Mouse (Mus musculus) limb, embryonic 14.5 days (tissue): ENCODE data around the gene Tradd. TPM values are rescaled to one million over a fixed set of nuclear protein-coding genes. Genes with fewer than 3 reads are reported as not detected.
"Not testable (repeated sequence)": the region's sequence is repeated elsewhere in the genome, so short reads cannot be mapped to it uniquely, and the experiment has no call there.

Experiments used
- ATAC-seq: fragments of 200-750 bp; cut with Nextera tagmentation; 2 replicates; pipeline ENCODE4 v1.8.0; 2017; ENCODE audit warnings: low read depth, moderate number of reproducible peaks, moderate TSS enrichment; ENCODE audit not compliant: low FRiP score
- DNase-seq: peaks from one replicate; pipeline ENCODE4 v3.0.0-alpha.2; 2015; ENCODE audit warnings: low spot score
- H3K27ac ChIP-seq: fragments of 300-500 bp; sonication (generic); replicated peaks from 2 replicates; pipeline ENCODE4 v1.5.1; 2014; ENCODE audit warnings: low read depth, mild to moderate bottlenecking, low read length, moderate library complexity, mixed read lengths
- H3K27me3 ChIP-seq: fragments of 300-500 bp; sonication (generic); 2 replicates; pipeline ENCODE4 v1.6.1; 2014; ENCODE audit warnings: low read length, mixed read lengths; ENCODE audit not compliant: control insufficient read depth, insufficient read depth
- H3K36me3 ChIP-seq: fragments of 300-500 bp; sonication (generic); 2 replicates; pipeline ENCODE4 v1.6.1; 2014; ENCODE audit warnings: mild to moderate bottlenecking, low read length, moderate library complexity, mixed read lengths; ENCODE audit not compliant: control insufficient read depth, insufficient read depth
- H3K4me1 ChIP-seq: fragments of 300-500 bp; sonication (generic); 2 replicates; pipeline ENCODE4 v1.6.1; 2014; ENCODE audit warnings: antibody characterized with exemption, low read length, mixed read lengths; ENCODE audit not compliant: control insufficient read depth, insufficient read depth
- H3K4me2 ChIP-seq: fragments of 300-500 bp; sonication (generic); replicated peaks from 2 replicates; pipeline ENCODE4 v1.6.1; 2014; ENCODE audit warnings: low read depth, mild to moderate bottlenecking, low read length, moderate library complexity; ENCODE audit not compliant: severe bottlenecking
- H3K4me3 ChIP-seq: fragments of 300-500 bp; sonication (generic); replicated peaks from 2 replicates; pipeline ENCODE4 v1.5.1; 2014; ENCODE audit warnings: low read length
- H3K9ac ChIP-seq: fragments of 300-500 bp; sonication (generic); 2 replicates; pipeline ENCODE4 v1.6.1; 2014; ENCODE audit warnings: mild to moderate bottlenecking, low read depth, low read length, moderate library complexity; ENCODE audit not compliant: severe bottlenecking
- H3K9me3 ChIP-seq: fragments of 300-500 bp; sonication (generic); 2 replicates; pipeline ENCODE4 v1.6.1; 2016; ENCODE audit warnings: low read length; ENCODE audit not compliant: control insufficient read depth
- POLR2A ChIP-seq: fragments of 200-500 bp; IDR thresholded peaks from 2 replicates; pipeline ENCODE4 v1.8.0; 2012; ENCODE audit warnings: inconsistent platforms, mild to moderate bottlenecking, moderate library complexity, borderline replicate concordance; ENCODE audit not compliant: insufficient read depth, insufficient read length; ENCODE audit errors: extremely low read depth
- WGBS: fragments of 180-500 bp; shearing (Covaris S2); extraction: QIAGEN DNeasy Blood & Tissue Kit; methylation state at CpG from one replicate; pipeline ENCODE4 v1.1.7; 2014; 5-methylcytosine and 5-hydroxymethylcytosine counted together
- polyA plus RNA-seq, 2 experiments: library from polyadenylated mRNA; depleted of rRNA in 1 of 2; stranded (reverse) in 1 of 2; unstranded in 1 of 2; fragments of >200 nt; fragmentation: Nextera tagmentation in 1 of 2; extraction: Ambion mirVana in 1 of 2; gene quantifications; 2 replicates each; pipeline versions ENCODE4 v1.2.1 to v1.2.3; 2012 to 2014

Tradd gene
- polyA plus RNA-seq, 2 experiments, result 12.8 to 26.2 TPM

- peaks cover 27% of the 10 kb centered on the region for H3K36me3 ChIP-seq
- H3K27ac ChIP-seq, result no peak overlapping the region
- WGBS, result 55% methylated on average over 1 of the region's 1 CpGs
- no peaks in the 10 kb centered on the region for H3K4me1 ChIP-seq
- no peak for TF ChIP-seq POLR2A
- H3K27me3 ChIP-seq, result no peaks in the 10 kb centered on the region
- no peak overlapping the region for H3K9ac ChIP-seq
- DNase-seq, result no peak
- no peak overlapping the region for H3K4me2 ChIP-seq
- ATAC-seq, result no peak
- H3K9me3 ChIP-seq, result no peaks in the 10 kb centered on the region
- no peak overlapping the region for H3K4me3 ChIP-seq
These were observed 31.1 kb downstream of the Tradd start for GRCm38 (mm10) chr8:105233126-105233935.

DNA sequence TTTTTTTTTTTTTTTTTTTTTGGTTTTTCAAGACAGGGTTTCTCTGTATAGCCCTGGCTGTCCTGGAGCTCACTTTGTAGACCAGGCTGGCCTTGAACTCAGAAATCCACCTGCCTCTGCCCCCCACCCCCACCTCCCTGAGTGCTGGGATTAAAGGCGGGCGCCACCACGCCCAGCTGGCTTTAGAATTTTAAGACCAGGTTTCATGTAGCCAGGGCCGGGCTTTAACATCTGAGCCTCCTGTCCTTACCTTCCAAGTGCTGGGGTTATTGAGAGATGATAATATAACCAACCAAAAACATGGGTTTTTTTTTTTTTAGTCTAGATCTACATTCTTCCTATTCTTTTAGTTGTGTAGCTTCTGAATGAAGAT is 32.1 kb downstream of the Tradd start:
- H3K4me1 ChIP-seq, H3K4me2 ChIP-seq, H3K27me3 ChIP-seq, H3K9me3 ChIP-seq, ATAC-seq, H3K4me3 ChIP-seq, DNase-seq, H3K9ac ChIP-seq, H3K27ac ChIP-seq: not testable (repeated sequence)
- peaks cover 27% of the 10 kb centered on the region for H3K36me3 ChIP-seq
- WGBS, result 83% methylated on average over 4 of the region's 4 CpGs

- 87% methylated on average over 12 of the region's 12 CpGs for WGBS
- DNase-seq (no peak), ATAC-seq (no peak)
- Histone ChIP-seq H3K4me1 (no peaks in the 10 kb centered on the region), H3K4me3 (no peak overlapping the region), H3K27ac (no peak overlapping the region), H3K36me3 (peaks cover 25% of the 10 kb centered on the region), H3K9me3 (no peaks in the 10 kb centered on the region), H3K4me2 (no peak overlapping the region), H3K9ac (no peak overlapping the region), H3K27me3 (no peaks in the 10 kb centered on the region)
- no peak for TF ChIP-seq POLR2A
These were observed 32.7 kb downstream of the Tradd start for GRCm38 (mm10) chr8:105231503-105232320.

DNA sequence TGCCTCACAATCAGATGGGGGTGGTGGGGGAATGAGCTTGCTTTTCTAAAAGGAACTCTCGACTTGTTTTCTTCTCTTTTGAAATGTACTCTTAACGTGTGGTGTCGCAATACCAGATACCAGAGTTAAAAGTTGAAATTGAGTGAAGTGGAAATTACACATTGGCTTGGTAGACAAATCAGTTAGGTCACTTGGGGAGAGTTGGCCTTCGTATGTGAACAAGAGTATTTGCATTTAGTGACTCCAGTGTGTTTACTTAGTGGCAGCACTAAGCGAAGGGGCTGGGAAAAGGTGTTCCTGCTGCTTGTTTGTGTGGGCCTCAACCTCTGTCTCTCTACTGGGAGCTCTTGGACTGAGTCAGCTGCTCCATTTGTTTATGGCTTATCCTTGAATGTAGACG is 38.5 kb downstream of the Tradd start:
- Histone ChIP-seq H3K4me1 (peaks cover 9% of the 10 kb centered on the region), H3K4me2 (peak overlapping the region; percentile 85), H3K27me3 (no peaks in the 10 kb centered on the region), H3K9me3 (no peaks in the 10 kb centered on the region), H3K9ac (peak overlapping the region; percentile 85), H3K36me3 (no peaks in the 10 kb centered on the region), H3K27ac (no peak overlapping the region), H3K4me3 (peak overlapping the region; percentile 99)
- no peak for TF ChIP-seq POLR2A
- WGBS, result 23% methylated on average over 6 of the region's 6 CpGs
- ATAC-seq (no peak), DNase-seq (no peak)

- H3K4me1 ChIP-seq, result peaks cover 9% of the 10 kb centered on the region
- peak overlapping the region; percentile 99 for H3K4me3 ChIP-seq
- DNase-seq, result no peak
- no peaks in the 10 kb centered on the region for H3K27me3 ChIP-seq
- H3K9ac ChIP-seq, result peak overlapping the region; percentile 85
- TF ChIP-seq POLR2A, result no peak
- no peaks in the 10 kb centered on the region for H3K9me3 ChIP-seq
- WGBS, result under 1% methylated on average over 19 of the region's 27 CpGs
- no peak; the same call in none of the 2 replicates for ATAC-seq
- peak overlapping the region; percentile 85 for H3K4me2 ChIP-seq
- peak overlapping the region; percentile 50 for H3K27ac ChIP-seq
- no peaks in the 10 kb centered on the region for H3K36me3 ChIP-seq
These were observed 39.2 kb downstream of the Tradd start for GRCm38 (mm10) chr8:105225272-105225593.
